Mouse (Mus musculus): ENCODE data around the gene Stard7.

DNA sequence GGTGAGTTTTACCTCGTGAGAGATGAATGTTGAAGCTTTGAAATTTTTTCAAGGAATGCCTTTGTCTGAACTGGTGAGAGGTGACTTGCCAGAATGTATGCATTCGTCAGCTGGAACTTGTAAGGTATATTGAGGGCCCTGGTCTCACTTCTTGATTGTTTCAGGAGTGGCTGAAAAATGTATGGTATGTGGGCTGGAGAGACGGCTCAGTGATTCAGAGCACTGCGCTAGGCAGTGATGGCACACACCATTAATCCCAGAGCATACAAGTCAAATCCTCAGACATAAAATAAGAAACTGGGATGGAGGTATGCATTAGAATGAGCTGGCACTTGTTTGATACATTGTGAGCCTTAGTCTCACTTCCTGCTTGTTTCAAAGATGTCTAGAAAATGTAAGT, 22.2 kb downstream of the Stard7 start:
- TF ChIP-seq POLR2A (IDR thresholded peaks at IDR 0.05; ENCODE audit: borderline replicate concordance, control insufficient read depth, low read depth, low read length) (no peak), CTCF (IDR thresholded peaks at IDR 0.05; ENCODE audit: control insufficient read depth, insufficient read depth, low read length) (no peak)
